In the genomic region with DNA sequence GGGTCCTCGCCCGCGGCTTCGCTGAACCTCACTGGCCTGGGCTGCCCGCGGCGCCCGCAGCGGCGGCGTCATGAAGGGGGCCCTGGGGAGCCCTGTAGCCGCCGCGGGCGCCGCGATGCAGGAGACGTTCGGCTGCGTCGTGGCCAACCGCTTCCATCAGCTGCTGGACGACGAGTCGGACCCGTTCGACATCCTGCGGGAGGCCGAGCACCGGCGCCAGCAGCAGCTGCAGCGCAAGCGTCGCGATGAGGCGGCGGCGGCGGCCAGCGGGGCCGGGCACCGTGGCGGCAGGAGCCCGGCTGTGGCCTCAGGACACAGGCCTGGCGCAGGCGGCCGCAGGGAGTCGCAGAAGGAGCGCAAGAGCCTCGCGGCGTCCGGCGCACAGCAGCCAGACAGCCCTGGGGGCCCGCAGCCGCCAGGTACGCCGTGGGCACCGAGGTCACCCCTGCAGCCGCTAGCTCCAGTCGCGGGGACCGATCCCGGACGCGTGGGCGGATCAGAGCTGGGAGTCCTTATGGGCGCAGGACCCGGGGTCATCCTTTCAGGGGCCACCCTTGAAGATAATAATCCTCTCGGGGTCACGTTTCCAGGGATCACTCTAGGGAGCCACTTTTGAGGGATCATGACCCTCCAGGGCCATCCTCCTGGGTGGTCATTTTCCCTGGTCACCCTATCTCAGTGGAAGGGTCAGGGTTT, we compare ENCODE assay signal across 8 mouse cellular contexts. TPM values are rescaled to one million over a fixed set of nuclear protein-coding genes. Genes with fewer than 3 reads are reported as not detected.
DNase-seq lines count a peak whose midpoint lies in the region; ATAC-seq and TF ChIP-seq lines count a peak whose summit lies in the region.

No protein-coding gene starts in this region.

- ATAC-seq in heart, embryonic 12.5 days (ENCODE audit: insufficient number of reproducible peaks, low FRiP score): peak; percentile 68
- peak; percentile 57; the same call in 1 of the 2 replicates for ATAC-seq in embryonic facial prominence, embryonic 13.5 days (ENCODE audit: insufficient number of reproducible peaks, insufficient read depth, low FRiP score, low TSS enrichment, low read depth)
- ATAC-seq in liver, postnatal 0 days: peak; percentile 61
- ATAC-seq in stomach, embryonic 15.5 days (ENCODE audit: insufficient read depth, low FRiP score, low read depth): peak; percentile 47; the same call in 1 of the 2 replicates

- DNase-seq in heart, postnatal 36 days: no peak
- DNase-seq in hindbrain, embryonic 10.5 days (ENCODE audit: low spot score): no peak
- DNase-seq in liver, postnatal 0 days: no peak
- DNase-seq in urinary bladder, postnatal 25 days (ENCODE audit: low spot score): no peak

- TF ChIP-seq EP300 in liver, postnatal 0 days (IDR thresholded peaks at IDR 0.05; ENCODE audit: low read depth): no peak

- H3K27ac ChIP-seq in heart, embryonic 12.5 days (ENCODE audit: poor library complexity, severe bottlenecking): peak overlapping the region; percentile 85
- peak overlapping the region; percentile 84 for H3K27ac ChIP-seq in embryonic facial prominence, embryonic 13.5 days
- H3K27ac ChIP-seq in hindbrain, embryonic 10.5 days: peak overlapping the region; percentile 90
- H3K27ac ChIP-seq in liver, postnatal 0 days (ENCODE audit: low read depth): peak overlapping the region; percentile 90
- peak overlapping the region; percentile 77; the same call in 1 of the 2 replicates for H3K27ac ChIP-seq in stomach, embryonic 15.5 days

- peaks cover 13% of the 10 kb centered on the region for H3K36me3 ChIP-seq in heart, embryonic 12.5 days
- H3K36me3 ChIP-seq in E14TG2a.4 (ENCODE audit: insufficient read depth, low read length): no peaks in the 10 kb centered on the region
- H3K36me3 ChIP-seq in embryonic facial prominence, embryonic 13.5 days: peaks cover 17% of the 10 kb centered on the region
- H3K36me3 ChIP-seq in hindbrain, embryonic 10.5 days: peaks cover 11% of the 10 kb centered on the region
- no peaks in the 10 kb centered on the region for H3K36me3 ChIP-seq in liver, postnatal 0 days (replicated peaks; ENCODE audit: insufficient read depth, low read length)
- no peaks in the 10 kb centered on the region for H3K36me3 ChIP-seq in stomach, embryonic 15.5 days

- WGBS in heart, embryonic 12.5 days: under 1% methylated on average over 70 of the region's 71 CpGs
- WGBS in embryonic facial prominence, embryonic 13.5 days: under 1% methylated on average over 69 of the region's 71 CpGs
- WGBS in hindbrain, embryonic 10.5 days: under 1% methylated on average over 71 of the region's 71 CpGs
- WGBS in liver, postnatal 0 days (ENCODE audit: insufficient replicate concordance): under 1% methylated on average over 69 of the region's 71 CpGs
- WGBS in stomach, embryonic 15.5 days: under 1% methylated on average over 71 of the region's 71 CpGs

- peak overlapping the region; percentile 93 for H3K4me3 ChIP-seq in heart, embryonic 12.5 days
- peak overlapping the region; percentile 91 for H3K4me3 ChIP-seq in E14TG2a.4 (replicated peaks; ENCODE audit: low read length)
- H3K4me3 ChIP-seq in embryonic facial prominence, embryonic 13.5 days: peak overlapping the region; percentile 89
- H3K4me3 ChIP-seq in hindbrain, embryonic 10.5 days: peak overlapping the region; percentile 86
- H3K4me3 ChIP-seq in liver, postnatal 0 days (ENCODE audit: low read depth, low read length): peak overlapping the region; percentile 85
- H3K4me3 ChIP-seq in stomach, embryonic 15.5 days (replicated peaks): peak overlapping the region; percentile 64

- peak overlapping the region; percentile 94 for H3K4me2 ChIP-seq in heart, embryonic 12.5 days
- peak overlapping the region; percentile 97 for H3K4me2 ChIP-seq in embryonic facial prominence, embryonic 13.5 days
- peak overlapping the region; percentile 99 for H3K4me2 ChIP-seq in liver, postnatal 0 days (ENCODE audit: low read depth, low read length)
- H3K4me2 ChIP-seq in stomach, embryonic 15.5 days: peak overlapping the region; percentile 95

- H3K4me1 ChIP-seq in heart, embryonic 12.5 days (replicated peaks): peaks cover 14% of the 10 kb centered on the region; the same call in 1 of the 2 replicates
- peaks cover 31% of the 10 kb centered on the region for H3K4me1 ChIP-seq in E14TG2a.4 (replicated peaks; ENCODE audit: low read depth, low read length)
- H3K4me1 ChIP-seq in embryonic facial prominence, embryonic 13.5 days: peaks cover 16% of the 10 kb centered on the region
- H3K4me1 ChIP-seq in hindbrain, embryonic 10.5 days (replicated peaks): peaks cover 21% of the 10 kb centered on the region
- peaks cover 14% of the 10 kb centered on the region for H3K4me1 ChIP-seq in liver, postnatal 0 days (ENCODE audit: insufficient read depth)
- H3K4me1 ChIP-seq in stomach, embryonic 15.5 days: peaks cover 12% of the 10 kb centered on the region

- no peaks in the 10 kb centered on the region for H3K27me3 ChIP-seq in heart, embryonic 12.5 days (replicated peaks)
- peaks cover 22% of the 10 kb centered on the region for H3K27me3 ChIP-seq in E14TG2a.4 (ENCODE audit: insufficient read depth, low read length)
- no peaks in the 10 kb centered on the region for H3K27me3 ChIP-seq in embryonic facial prominence, embryonic 13.5 days
- H3K27me3 ChIP-seq in hindbrain, embryonic 10.5 days (ENCODE audit: insufficient read depth, poor library complexity, severe bottlenecking): peaks cover 36% of the 10 kb centered on the region
- peaks cover 7% of the 10 kb centered on the region; the same call in 1 of the 2 replicates for H3K27me3 ChIP-seq in liver, postnatal 0 days (ENCODE audit: insufficient read depth, low read length)
- H3K27me3 ChIP-seq in stomach, embryonic 15.5 days (replicated peaks): no peaks in the 10 kb centered on the region

- intact Hi-C loops in heart, postnatal 36 days (cut with DNase I): loop anchor here (5.0 kb wide), 2 partner anchors 150 to 270 kb away; partner anchors contain the start of genes Aaed1 and Cdk20

- peak overlapping the region; percentile 94 for H3K9ac ChIP-seq in heart, embryonic 12.5 days
- H3K9ac ChIP-seq in embryonic facial prominence, embryonic 13.5 days: peak overlapping the region; percentile 91
- H3K9ac ChIP-seq in liver, postnatal 0 days (replicated peaks): peak overlapping the region; percentile 83
- H3K9ac ChIP-seq in stomach, embryonic 15.5 days: peak overlapping the region; percentile 76

- H3K9me3 ChIP-seq in heart, embryonic 12.5 days (replicated peaks): peaks cover 11% of the 10 kb centered on the region
- no peaks in the 10 kb centered on the region for H3K9me3 ChIP-seq in E14TG2a.4 (ENCODE audit: low read length)
- peaks cover 24% of the 10 kb centered on the region for H3K9me3 ChIP-seq in embryonic facial prominence, embryonic 13.5 days
- H3K9me3 ChIP-seq in hindbrain, embryonic 10.5 days: peaks cover 4% of the 10 kb centered on the region; the same call in 1 of the 2 replicates
- no peaks in the 10 kb centered on the region for H3K9me3 ChIP-seq in liver, postnatal 0 days (ENCODE audit: low read length)
- no peaks in the 10 kb centered on the region for H3K9me3 ChIP-seq in stomach, embryonic 15.5 days

- TF ChIP-seq CTCF in E14TG2a.4 (conservative IDR thresholded peaks at IDR 0.05; ENCODE audit: low read length): no peak
- no peak for TF ChIP-seq CTCF in liver, postnatal 0 days (IDR thresholded peaks at IDR 0.05; ENCODE audit: low read depth)

RNA-seq across cellular contexts. Expression of gene Habp4, which starts 0.4 kb away (rescaled TPM):
- polyA plus RNA-seq in heart, embryonic 12.5 days (2016; fragmentation: Nextera tagmentation; extraction: Ambion mirVana): 69.8 and 75.7 TPM in 2 replicates
- total RNA-seq in heart, postnatal 36 days (2021): 10 to 100 TPM; 48.7 to 51.1 TPM
- 25.2 and 25.5 TPM in 2 replicates for polyA plus RNA-seq in embryonic facial prominence, embryonic 13.5 days (2015; fragmentation: Nextera tagmentation; extraction: Ambion mirVana)
- polyA plus RNA-seq in hindbrain, embryonic 10.5 days (2016; fragmentation: Nextera tagmentation; extraction: Ambion mirVana): 20.2 and 24.2 TPM in 2 replicates
- polyA plus RNA-seq in liver, postnatal 0 days (2015; fragmentation: Nextera tagmentation; extraction: Ambion mirVana): 9.0 and 11.9 TPM in 2 replicates
- polyA plus RNA-seq in stomach, embryonic 15.5 days (2015; fragmentation: Nextera tagmentation; extraction: Ambion mirVana): 19.5 and 22.8 TPM in 2 replicates

RNA-seq across cellular contexts. Expression of gene Zfp367, which starts 9.1 kb away (rescaled TPM):
- 28.8 and 29.7 TPM in 2 replicates for polyA plus RNA-seq in heart, embryonic 12.5 days (2016; fragmentation: Nextera tagmentation; extraction: Ambion mirVana)
- total RNA-seq in heart, postnatal 36 days (2021): 10 to 100 TPM; 20.9 to 22.8 TPM
- polyA plus RNA-seq in embryonic facial prominence, embryonic 13.5 days (2015; fragmentation: Nextera tagmentation; extraction: Ambion mirVana): 15.6 and 18.7 TPM in 2 replicates
- polyA plus RNA-seq in hindbrain, embryonic 10.5 days (2016; fragmentation: Nextera tagmentation; extraction: Ambion mirVana): 12.5 and 17.1 TPM in 2 replicates
- polyA plus RNA-seq in liver, postnatal 0 days (2015; fragmentation: Nextera tagmentation; extraction: Ambion mirVana): 9.8 and 11.7 TPM in 2 replicates
- 22.7 and 23.9 TPM in 2 replicates for polyA plus RNA-seq in stomach, embryonic 15.5 days (2015; fragmentation: Nextera tagmentation; extraction: Ambion mirVana)

RNA-seq across cellular contexts. Expression of gene Slc35d2, which starts 32.9 kb away (rescaled TPM):
- polyA plus RNA-seq in heart, embryonic 12.5 days (2016; fragmentation: Nextera tagmentation; extraction: Ambion mirVana): 8.6 and 9.5 TPM in 2 replicates
- 1 to 10 TPM; 2.1 to 2.5 TPM for total RNA-seq in heart, postnatal 36 days (2021)
- polyA plus RNA-seq in embryonic facial prominence, embryonic 13.5 days (2015; fragmentation: Nextera tagmentation; extraction: Ambion mirVana): 3.4 and 5.7 TPM in 2 replicates
- polyA plus RNA-seq in hindbrain, embryonic 10.5 days (2016; fragmentation: Nextera tagmentation; extraction: Ambion mirVana): 5.5 and 6.9 TPM in 2 replicates
- polyA plus RNA-seq in liver, postnatal 0 days (2015; fragmentation: Nextera tagmentation; extraction: Ambion mirVana): 11.8 TPM in 2 replicates
- polyA plus RNA-seq in stomach, embryonic 15.5 days (2015; fragmentation: Nextera tagmentation; extraction: Ambion mirVana): 4.6 and 5.4 TPM in 2 replicates
